Mouse (Mus musculus): ENCODE data around the gene Cnot4. TPM values are rescaled to one million over a fixed set of nuclear protein-coding genes. Genes with fewer than 3 reads are reported as not detected.
A peak's percentile ranks its signal among the peaks of the same experiment; 100 is the strongest.

Cnot4 gene
- total RNA-seq, 1 experiment, result 18.8 TPM

DNA sequence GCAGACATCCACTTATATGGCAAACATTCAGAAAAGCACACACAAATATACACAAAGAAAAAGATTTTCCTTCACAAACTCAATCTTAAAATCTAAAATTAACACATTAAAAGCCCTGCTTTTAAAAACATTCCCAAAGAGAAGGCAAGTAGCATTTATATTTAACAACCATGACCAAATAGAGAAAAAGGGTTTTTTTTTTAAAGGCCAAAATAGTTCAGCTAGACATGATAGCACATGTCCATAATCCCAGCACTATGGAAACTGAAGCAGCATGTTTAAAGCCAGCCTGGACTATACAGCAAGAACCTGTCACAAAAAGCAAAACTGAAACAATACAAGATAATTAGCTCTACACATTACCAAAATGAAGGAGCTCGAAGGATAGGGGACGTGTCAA, 11.0 kb downstream of the Cnot4 start:
- Histone ChIP-seq H3K36me3 (ENCODE audit: control insufficient read depth, insufficient read depth, low read length, poor library complexity, severe bottlenecking) (0 out of 2 replicates have a peak, but pooled peaks cover 2% of the 10 kb centered on the region), H3K4me3 (ENCODE audit: insufficient read depth in 1 of 2, low read depth in 1 of 2, low read length in 2 of 2, poor library complexity in 1 of 2, severe bottlenecking in 1 of 2) (no peak overlapping the region), H3K9ac (ENCODE audit: insufficient read depth, low read depth, low read length, poor library complexity, severe bottlenecking) (no peak overlapping the region), H3K27ac (ENCODE audit: insufficient read depth, low read depth, low read length, poor library complexity, severe bottlenecking) (no peak overlapping the region), H3K9me3 (ENCODE audit: control insufficient read depth, insufficient read depth, low read depth, low read length) (no peaks in the 10 kb centered on the region), H3K4me1 (ENCODE audit: control insufficient read depth in 2 of 2, insufficient read depth in 2 of 2, low read length in 2 of 2, poor library complexity in 1 of 2) (no peaks in the 10 kb centered on the region; a peak in 1 of 4 replicates)
- TF ChIP-seq ZNF384 (IDR thresholded peaks at IDR 0.05; ENCODE audit: low read depth, low read length) (no peak), MAFK (IDR thresholded peaks at IDR 0.05; ENCODE audit: insufficient read depth, low read depth, low read length) (no peak), ZC3H11A (IDR thresholded peaks at IDR 0.05; ENCODE audit: borderline replicate concordance, low read depth, low read length) (no peak), HCFC1 (IDR thresholded peaks at IDR 0.05; ENCODE audit: borderline replicate concordance, insufficient read depth, low read length) (no peak), CHD2 (IDR thresholded peaks at IDR 0.05; ENCODE audit: low read depth, low read length) (no peak)
- in situ Hi-C loops (cut with MboI; ENCODE audit: low sequenced_read_pairs in 2 of 2, unreplicated experiment in 2 of 2), result no loop called here
- no peak for DNase-seq (ENCODE audit: low read depth, low spot score)

DNA sequence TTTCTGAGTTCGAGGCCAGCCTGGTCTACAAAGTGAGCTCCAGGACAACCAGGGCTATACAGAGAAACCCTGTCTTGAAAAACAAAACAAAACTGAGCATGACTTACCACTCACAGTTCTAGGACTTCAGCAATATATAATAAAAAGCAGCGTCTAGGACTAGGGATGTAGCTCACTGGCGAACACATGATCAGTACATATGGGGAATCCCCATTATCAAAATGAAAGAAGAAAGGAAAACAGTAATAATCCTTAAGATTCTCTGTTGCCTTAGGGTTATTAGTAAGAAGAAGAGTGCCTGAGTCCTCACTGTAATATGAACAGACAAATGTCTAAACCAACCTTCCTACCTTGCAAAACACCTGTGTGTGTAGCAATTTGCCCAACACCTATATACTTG, 11.6 kb downstream of the Cnot4 start:
- Histone ChIP-seq H3K4me3 (ENCODE audit: insufficient read depth in 1 of 2, low read depth in 1 of 2, low read length in 2 of 2, poor library complexity in 1 of 2, severe bottlenecking in 1 of 2) (no peak overlapping the region), H3K9me3 (ENCODE audit: control insufficient read depth, insufficient read depth, low read depth, low read length) (no peaks in the 10 kb centered on the region), H3K36me3 (ENCODE audit: control insufficient read depth, insufficient read depth, low read length, poor library complexity, severe bottlenecking) (no peaks in the 10 kb centered on the region), H3K4me1 (ENCODE audit: control insufficient read depth in 2 of 2, insufficient read depth in 2 of 2, low read length in 2 of 2, poor library complexity in 1 of 2) (no peaks in the 10 kb centered on the region; a peak in 1 of 4 replicates), H3K27ac (ENCODE audit: insufficient read depth, low read depth, low read length, poor library complexity, severe bottlenecking) (no peak overlapping the region), H3K9ac (ENCODE audit: insufficient read depth, low read depth, low read length, poor library complexity, severe bottlenecking) (no peak overlapping the region)
- DNase-seq (ENCODE audit: low read depth, low spot score), result no peak
- TF ChIP-seq ZC3H11A (IDR thresholded peaks at IDR 0.05; ENCODE audit: borderline replicate concordance, low read depth, low read length), result no peak
- no peak for TF ChIP-seq ZNF384 (IDR thresholded peaks at IDR 0.05; ENCODE audit: low read depth, low read length)
- no peak for TF ChIP-seq HCFC1 (IDR thresholded peaks at IDR 0.05; ENCODE audit: borderline replicate concordance, insufficient read depth, low read length)
- TF ChIP-seq MAFK (IDR thresholded peaks at IDR 0.05; ENCODE audit: insufficient read depth, low read depth, low read length), result no peak
- no peak for TF ChIP-seq CHD2 (IDR thresholded peaks at IDR 0.05; ENCODE audit: low read depth, low read length)
- in situ Hi-C loops (cut with MboI; ENCODE audit: low sequenced_read_pairs in 2 of 2, unreplicated experiment in 2 of 2), result no loop called here

DNA sequence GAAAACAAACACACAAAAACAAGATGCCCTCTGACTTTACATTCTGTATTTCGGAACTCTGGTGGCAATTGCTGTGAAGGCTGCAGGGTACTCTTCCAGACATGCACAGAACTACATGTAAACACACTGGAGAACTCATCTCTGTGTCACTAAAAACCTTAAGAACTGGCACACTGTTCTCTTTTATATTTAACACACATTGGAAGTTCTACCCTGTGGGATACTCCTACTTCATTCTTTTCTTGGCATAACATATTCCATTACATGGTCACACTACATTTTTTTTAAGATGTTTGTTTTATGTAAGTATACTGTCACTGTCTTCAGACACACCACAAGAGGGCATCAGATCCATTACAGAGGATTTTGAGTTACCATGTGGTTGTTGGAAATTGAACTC, 31.1 kb downstream of the Cnot4 start:
- H3K4me1 ChIP-seq (ENCODE audit: control insufficient read depth in 2 of 2, insufficient read depth in 2 of 2, low read length in 2 of 2, poor library complexity in 1 of 2), result no peaks in the 10 kb centered on the region
- TF ChIP-seq ZNF384 (IDR thresholded peaks at IDR 0.05; ENCODE audit: low read depth, low read length) (no peak), HCFC1 (IDR thresholded peaks at IDR 0.05; ENCODE audit: borderline replicate concordance, insufficient read depth, low read length) (no peak), CHD2 (IDR thresholded peaks at IDR 0.05; ENCODE audit: low read depth, low read length) (no peak), MAFK (IDR thresholded peaks at IDR 0.05; ENCODE audit: insufficient read depth, low read depth, low read length) (no peak), ZC3H11A (IDR thresholded peaks at IDR 0.05; ENCODE audit: borderline replicate concordance, low read depth, low read length) (no peak)
- no peak overlapping the region for H3K9ac ChIP-seq (ENCODE audit: insufficient read depth, low read depth, low read length, poor library complexity, severe bottlenecking)
- in situ Hi-C loops (cut with MboI; ENCODE audit: low sequenced_read_pairs in 2 of 2, unreplicated experiment in 2 of 2), result no loop called here
- no peak overlapping the region for H3K27ac ChIP-seq (ENCODE audit: insufficient read depth, low read depth, low read length, poor library complexity, severe bottlenecking)
- H3K9me3 ChIP-seq (ENCODE audit: control insufficient read depth, insufficient read depth, low read depth, low read length), result no peaks in the 10 kb centered on the region
- DNase-seq (ENCODE audit: low read depth, low spot score), result no peak
- no peaks in the 10 kb centered on the region; the same call in 1 of the 2 replicates for H3K36me3 ChIP-seq (ENCODE audit: control insufficient read depth, insufficient read depth, low read length, poor library complexity, severe bottlenecking)
- H3K4me3 ChIP-seq (ENCODE audit: insufficient read depth in 1 of 2, low read depth in 1 of 2, low read length in 2 of 2, poor library complexity in 1 of 2, severe bottlenecking in 1 of 2), result no peak overlapping the region

GRCm38 (mm10) chr6:35084927-35085326, 48.6 kb downstream of the Cnot4 start:
- H3K27ac ChIP-seq (ENCODE audit: insufficient read depth, low read depth, low read length, poor library complexity, severe bottlenecking), result no peak overlapping the region
- TF ChIP-seq ZC3H11A (IDR thresholded peaks at IDR 0.05; ENCODE audit: borderline replicate concordance, low read depth, low read length) (no peak), CHD2 (IDR thresholded peaks at IDR 0.05; ENCODE audit: low read depth, low read length) (no peak), HCFC1 (IDR thresholded peaks at IDR 0.05; ENCODE audit: borderline replicate concordance, insufficient read depth, low read length) (no peak), MAFK (IDR thresholded peaks at IDR 0.05; ENCODE audit: insufficient read depth, low read depth, low read length) (no peak), ZNF384 (IDR thresholded peaks at IDR 0.05; ENCODE audit: low read depth, low read length) (no peak)
- H3K36me3 ChIP-seq (ENCODE audit: control insufficient read depth, insufficient read depth, low read length, poor library complexity, severe bottlenecking), result no peaks in the 10 kb centered on the region; the same call in 1 of the 2 replicates
- DNase-seq (ENCODE audit: low read depth, low spot score), result no peak
- H3K9ac ChIP-seq (ENCODE audit: insufficient read depth, low read depth, low read length, poor library complexity, severe bottlenecking), result no peak overlapping the region
- no peaks in the 10 kb centered on the region for H3K4me1 ChIP-seq (ENCODE audit: control insufficient read depth in 2 of 2, insufficient read depth in 2 of 2, low read length in 2 of 2, poor library complexity in 1 of 2)
- no peak overlapping the region for H3K4me3 ChIP-seq (ENCODE audit: insufficient read depth in 1 of 2, low read depth in 1 of 2, low read length in 2 of 2, poor library complexity in 1 of 2, severe bottlenecking in 1 of 2)
- in situ Hi-C loops (cut with MboI; ENCODE audit: low sequenced_read_pairs in 2 of 2, unreplicated experiment in 2 of 2), result no loop called here
- no peaks in the 10 kb centered on the region for H3K9me3 ChIP-seq (ENCODE audit: control insufficient read depth, insufficient read depth, low read depth, low read length)

DNA sequence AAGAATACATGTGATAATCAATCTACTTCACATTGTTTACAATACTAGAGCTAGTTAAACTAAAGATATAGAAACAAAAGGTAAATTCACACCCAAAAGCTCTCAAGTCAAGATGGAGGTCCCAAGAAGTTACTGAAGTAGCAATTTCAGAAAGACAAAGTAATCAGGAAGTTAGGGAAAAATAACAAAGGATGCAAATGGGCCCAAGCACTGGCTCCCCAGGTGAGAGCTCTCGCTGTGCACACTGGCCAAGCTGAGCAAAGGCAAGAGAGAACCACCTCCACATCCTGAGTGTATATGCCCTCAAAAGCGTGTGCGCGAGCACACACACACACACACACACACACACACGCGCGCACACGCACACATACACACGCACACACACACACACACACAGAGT, 58.4 kb downstream of the Cnot4 start:
- 0 out of 2 replicates have a peak overlapping the region, but pooled peaks have one; percentile 18 for H3K27ac ChIP-seq (ENCODE audit: insufficient read depth, low read depth, low read length, poor library complexity, severe bottlenecking)
- TF ChIP-seq ZNF384 (IDR thresholded peaks at IDR 0.05; ENCODE audit: low read depth, low read length), result no peak
- TF ChIP-seq ZC3H11A (IDR thresholded peaks at IDR 0.05; ENCODE audit: borderline replicate concordance, low read depth, low read length), result no peak
- no peak for TF ChIP-seq HCFC1 (IDR thresholded peaks at IDR 0.05; ENCODE audit: borderline replicate concordance, insufficient read depth, low read length)
- no peak for TF ChIP-seq MAFK (IDR thresholded peaks at IDR 0.05; ENCODE audit: insufficient read depth, low read depth, low read length)
- TF ChIP-seq CHD2 (IDR thresholded peaks at IDR 0.05; ENCODE audit: low read depth, low read length), result no peak
- peaks cover 0 to 12% of the 10 kb centered on the region in 2 experiments; a peak in 2 of 4 replicates for H3K4me1 ChIP-seq (ENCODE audit: control insufficient read depth in 2 of 2, insufficient read depth in 2 of 2, low read length in 2 of 2, poor library complexity in 1 of 2)
- no peaks in the 10 kb centered on the region for H3K9me3 ChIP-seq (ENCODE audit: control insufficient read depth, insufficient read depth, low read depth, low read length)
- no peak for DNase-seq (ENCODE audit: low read depth, low spot score)
- no peak overlapping the region for H3K9ac ChIP-seq (ENCODE audit: insufficient read depth, low read depth, low read length, poor library complexity, severe bottlenecking)
- H3K4me3 ChIP-seq (ENCODE audit: insufficient read depth in 1 of 2, low read depth in 1 of 2, low read length in 2 of 2, poor library complexity in 1 of 2, severe bottlenecking in 1 of 2), result no peak overlapping the region
- peaks cover 2% of the 10 kb centered on the region; the same call in 1 of the 2 replicates for H3K36me3 ChIP-seq (ENCODE audit: control insufficient read depth, insufficient read depth, low read length, poor library complexity, severe bottlenecking)
- in situ Hi-C loops (cut with MboI; ENCODE audit: low sequenced_read_pairs in 2 of 2, unreplicated experiment in 2 of 2), result no loop called here
